ENCODE assay signal across 8 mouse cellular contexts in genomic region chr11:73024236-73024904, GRCm38 (mm10). TPM values are rescaled to one million over a fixed set of nuclear protein-coding genes. Genes with fewer than 3 reads are reported as not detected.
A peak's percentile ranks its signal among the peaks of the same experiment; 100 is the strongest.
DNase-seq lines count a peak whose midpoint lies in the region; ATAC-seq and TF ChIP-seq lines count a peak whose summit lies in the region.
"Had no signal": no experiment of that assay in that cellular context is flagged by ENCODE, and none has a peak within 500 bp of the region (broad histone marks: within the 10 kb centered on the region; RNA-seq: fewer than 3 reads in every experiment).

No protein-coding gene starts in this region.

- no peak for TF ChIP-seq POLR2A in kidney, adult 2 months (IDR thresholded peaks at IDR 0.05; ENCODE audit: low read depth, low read length)

- no peak overlapping the region for H3K9ac ChIP-seq in lung, postnatal 0 days (replicated peaks; ENCODE audit: low read depth)
- no peak overlapping the region for H3K9ac ChIP-seq in stomach, postnatal 0 days (ENCODE audit: low read length)
- H3K9ac ChIP-seq: embryonic facial prominence, embryonic 15.5 days had no signal

- 38% methylated on average over 7 of the region's 7 CpGs for WGBS in kidney, adult 2 months
- WGBS in lung, postnatal 0 days: 38% methylated on average over 7 of the region's 7 CpGs
- 51% methylated on average over 7 of the region's 7 CpGs for WGBS in stomach, postnatal 0 days

- H3K36me3 ChIP-seq in kidney, adult 2 months (ENCODE audit: control insufficient read depth, insufficient read depth, low read length): no peaks in the 10 kb centered on the region
- H3K36me3 ChIP-seq in lung, postnatal 0 days (ENCODE audit: insufficient read depth, low read length): no peaks in the 10 kb centered on the region
- H3K36me3 ChIP-seq in stomach, postnatal 0 days (ENCODE audit: control insufficient read depth, insufficient read depth, low read length): no peaks in the 10 kb centered on the region
- H3K36me3 ChIP-seq: embryonic facial prominence, embryonic 15.5 days had no signal

- peak; percentile 30 for ATAC-seq in activated CD4-positive, CD25-positive, alpha-beta regulatory T cell, adult 4 months
- peak; percentile 46 for ATAC-seq in lung, postnatal 0 days
- peak; percentile 27; the same call in 1 of the 2 replicates for ATAC-seq in stomach, postnatal 0 days (ENCODE audit: low FRiP score, low TSS enrichment)
- ATAC-seq in inflammation-experienced regulatory T-cells, adult 6 months: no peak

- TF ChIP-seq EP300 in lung, postnatal 0 days (IDR thresholded peaks at IDR 0.05): no peak
- TF ChIP-seq EP300 in stomach, postnatal 0 days (optimal IDR thresholded peaks at IDR 0.05): no peak

- no peak overlapping the region for H3K4me3 ChIP-seq in kidney, adult 2 months (ENCODE audit: insufficient read depth, low read depth, low read length)
- no peak overlapping the region for H3K4me3 ChIP-seq in lung, postnatal 0 days (ENCODE audit: low read depth, low read length)
- no peak overlapping the region for H3K4me3 ChIP-seq in stomach, postnatal 0 days (ENCODE audit: low read depth, low read length)
- H3K4me3 ChIP-seq: embryonic facial prominence, embryonic 15.5 days had no signal

- H3K4me1 ChIP-seq in kidney, adult 2 months (ENCODE audit: control insufficient read depth, insufficient read depth, low read length): no peaks in the 10 kb centered on the region
- peaks cover 20% of the 10 kb centered on the region for H3K4me1 ChIP-seq in lung, postnatal 0 days (ENCODE audit: insufficient read depth, low read depth, low read length)
- H3K4me1 ChIP-seq in stomach, postnatal 0 days (replicated peaks; ENCODE audit: control insufficient read depth, insufficient read depth): peaks cover 18% of the 10 kb centered on the region

- H3K4me2 ChIP-seq in lung, postnatal 0 days (replicated peaks; ENCODE audit: low read depth, low read length): no peak overlapping the region
- no peak overlapping the region for H3K4me2 ChIP-seq in stomach, postnatal 0 days (replicated peaks; ENCODE audit: low read depth)
- H3K4me2 ChIP-seq: embryonic facial prominence, embryonic 15.5 days had no signal

- no peaks in the 10 kb centered on the region for H3K27me3 ChIP-seq in kidney, adult 2 months (replicated peaks; ENCODE audit: control insufficient read depth, insufficient read depth, low read length)
- no peaks in the 10 kb centered on the region for H3K27me3 ChIP-seq in lung, postnatal 0 days (replicated peaks; ENCODE audit: insufficient read depth, low read length)
- no peaks in the 10 kb centered on the region for H3K27me3 ChIP-seq in stomach, postnatal 0 days (ENCODE audit: control insufficient read depth, insufficient read depth, low read length)

- H3K27ac ChIP-seq in kidney, adult 2 months (ENCODE audit: insufficient read depth, low read depth, low read length): no peak overlapping the region
- H3K27ac ChIP-seq in lung, postnatal 0 days (ENCODE audit: low read length): 0 out of 2 replicates have a peak overlapping the region, but pooled peaks have one; percentile 3
- H3K27ac ChIP-seq in stomach, postnatal 0 days (replicated peaks): peak overlapping the region; percentile 73
- H3K27ac ChIP-seq: embryonic facial prominence, embryonic 15.5 days had no signal

- peak; percentile 41 for DNase-seq in CD4-positive, CD25-positive, alpha-beta regulatory T cell, adult 2 months (ENCODE audit: low read depth, low spot score)
- DNase-seq in kidney, adult 2 months: peak; percentile 69
- DNase-seq in lung, postnatal 0 days (ENCODE audit: low spot score): peak; percentile 62
- peak; percentile 44 for DNase-seq in stomach, postnatal 0 days (ENCODE audit: low spot score)
- no peak for DNase-seq in cerebellum, adult 8-10 months

- H3K9me3 ChIP-seq in lung, postnatal 0 days (ENCODE audit: low read length): no peaks in the 10 kb centered on the region
- H3K9me3 ChIP-seq in stomach, postnatal 0 days (ENCODE audit: control insufficient read depth, low read length): no peaks in the 10 kb centered on the region
- H3K9me3 ChIP-seq: embryonic facial prominence, embryonic 15.5 days had no signal

- TF ChIP-seq CTCF in kidney, adult 2 months (conservative IDR thresholded peaks at IDR 0.05; ENCODE audit: insufficient read depth, insufficient read length, low read depth, low read length): no peak
- no peak for TF ChIP-seq CTCF in lung, postnatal 0 days (IDR thresholded peaks at IDR 0.05)
- no peak for TF ChIP-seq CTCF in stomach, postnatal 0 days (IDR thresholded peaks at IDR 0.05; ENCODE audit: low read depth)

RNA-seq across cellular contexts. Expression of gene Camkk1, which starts 5.6 kb away (rescaled TPM):
- 1 to 10 TPM; 2.4 to 2.6 TPM for polyA plus RNA-seq in activated CD4-positive, CD25-positive, alpha-beta regulatory T cell, adult 4 months (2017; shearing (Covaris generic))
- 1.0 and 1.1 TPM in 2 replicates for polyA plus RNA-seq in kidney, adult 2 months (2012; rRNA removed)
- polyA plus RNA-seq in lung, postnatal 0 days (2015; fragmentation: Nextera tagmentation; extraction: Ambion mirVana): 5.4 and 6.1 TPM in 2 replicates
- 6.7 and 7.1 TPM in 2 replicates for polyA plus RNA-seq in stomach, postnatal 0 days (2015; fragmentation: Nextera tagmentation; extraction: Ambion mirVana)
- polyA plus RNA-seq in inflammation-experienced regulatory T-cells, adult 6 months (2017; shearing (Covaris generic)): 1 to 10 TPM in 2 of 3 experiments, under 1 TPM in 1; 0.92 to 3.2 (median 3.0) TPM

RNA-seq across cellular contexts. Expression of gene Ncbp3, which starts 23.2 kb away (rescaled TPM):
- 10 to 100 TPM; 14.3 to 16.8 TPM for polyA plus RNA-seq in activated CD4-positive, CD25-positive, alpha-beta regulatory T cell, adult 4 months (2017; shearing (Covaris generic))
- polyA plus RNA-seq in kidney, adult 2 months (2012; rRNA removed): 2.2 and 2.9 TPM in 2 replicates
- 5.3 and 6.5 TPM in 2 replicates for polyA plus RNA-seq in lung, postnatal 0 days (2015; fragmentation: Nextera tagmentation; extraction: Ambion mirVana)
- polyA plus RNA-seq in stomach, postnatal 0 days (2015; fragmentation: Nextera tagmentation; extraction: Ambion mirVana): 4.9 TPM in 2 replicates
- 10 to 100 TPM; 12.6 to 21.1 (median 19.4) TPM for polyA plus RNA-seq in inflammation-experienced regulatory T-cells, adult 6 months (2017; shearing (Covaris generic))

RNA-seq across cellular contexts. Expression of gene P2rx1, which starts 25.5 kb away (rescaled TPM):
- under 1 TPM in 1 of 2 experiments, not detected in 1; 0.42 TPM for polyA plus RNA-seq in activated CD4-positive, CD25-positive, alpha-beta regulatory T cell, adult 4 months (2017; shearing (Covaris generic))
- polyA plus RNA-seq in kidney, adult 2 months (2012; rRNA removed): 4.8 and 6.3 TPM in 2 replicates
- polyA plus RNA-seq in lung, postnatal 0 days (2015; fragmentation: Nextera tagmentation; extraction: Ambion mirVana): 1.9 and 2.1 TPM in 2 replicates
- 0.97 and 0.98 TPM in 2 replicates for polyA plus RNA-seq in stomach, postnatal 0 days (2015; fragmentation: Nextera tagmentation; extraction: Ambion mirVana)
- polyA plus RNA-seq in inflammation-experienced regulatory T-cells, adult 6 months (2017; shearing (Covaris generic)): not detected
